Mouse (Mus musculus): ENCODE results near the gene Myo16. TPM values are rescaled to one million over a fixed set of nuclear protein-coding genes. Genes with fewer than 3 reads are reported as not detected.

Gene Myo16
- polyA plus RNA-seq, 1 experiment from 2014 or later, result 3.9 TPM

GRCm38 (mm10) chr8:10490874-10491273 lies 337.2 kb downstream of the Myo16 start:
- no peak overlapping the region for H3K27ac ChIP-seq (replicated peaks)
- no peak overlapping the region for H3K4me3 ChIP-seq
- no peak overlapping the region for H3K4me2 ChIP-seq
- no peaks in the 10 kb centered on the region for H3K27me3 ChIP-seq
- H3K4me1 ChIP-seq (replicated peaks), result peaks cover 7% of the 10 kb centered on the region; the same call in 1 of the 2 replicates
- no peak overlapping the region for H3K9ac ChIP-seq
- 83% methylated on average over 6 of the region's 6 CpGs for WGBS
- ATAC-seq (ENCODE audit: low read depth), result no peak
- no peaks in the 10 kb centered on the region for H3K9me3 ChIP-seq
- no peaks in the 10 kb centered on the region; the same call in 1 of the 2 replicates for H3K36me3 ChIP-seq

GRCm38 (mm10) chr8:10499846-10500245 lies 346.1 kb downstream of the Myo16 start:
- Histone ChIP-seq H3K9me3 (no peaks in the 10 kb centered on the region), H3K36me3 (peaks cover 12% of the 10 kb centered on the region; the same call in 1 of the 2 replicates), H3K4me1 (replicated peaks) (peaks cover 5% of the 10 kb centered on the region), H3K27ac (replicated peaks) (no peak overlapping the region), H3K4me2 (no peak overlapping the region), H3K4me3 (no peak overlapping the region), H3K9ac (no peak overlapping the region), H3K27me3 (no peaks in the 10 kb centered on the region)
- WGBS, result 19% methylated on average over 8 of the region's 8 CpGs
- no peak for ATAC-seq (ENCODE audit: low read depth)

- H3K36me3 ChIP-seq, result peaks cover 12% of the 10 kb centered on the region; the same call in 1 of the 2 replicates
- WGBS, result 85% methylated on average over 6 of the region's 6 CpGs
These were observed 346.8 kb downstream of the Myo16 start for GRCm38 (mm10) chr8:10500465-10500864.

GRCm38 (mm10) chr8:10501750-10502149 lies 348.0 kb downstream of the Myo16 start:
- WGBS, result 96% methylated on average over 3 of the region's 3 CpGs
- 0 out of 2 replicates have a peak, but pooled peaks cover 8% of the 10 kb centered on the region for H3K36me3 ChIP-seq
- no peak overlapping the region for H3K27ac ChIP-seq (replicated peaks)
- ATAC-seq (ENCODE audit: low read depth), result no peak
- H3K4me1 ChIP-seq (replicated peaks), result peaks cover 5% of the 10 kb centered on the region
- H3K9ac ChIP-seq, result no peak overlapping the region
- no peak overlapping the region for H3K4me3 ChIP-seq
- H3K27me3 ChIP-seq, result no peaks in the 10 kb centered on the region
- H3K4me2 ChIP-seq, result no peak overlapping the region
- H3K9me3 ChIP-seq, result no peaks in the 10 kb centered on the region

More at GRCm38 (mm10) chr8:10500465-10500864, 346.8 kb downstream of the Myo16 start:
- H3K27me3 ChIP-seq, result no peaks in the 10 kb centered on the region
- H3K9ac ChIP-seq, result no peak overlapping the region
- H3K4me3 ChIP-seq, result no peak overlapping the region
- no peaks in the 10 kb centered on the region for H3K9me3 ChIP-seq
- no peak overlapping the region for H3K27ac ChIP-seq (replicated peaks)
- H3K4me1 ChIP-seq (replicated peaks), result peaks cover 5% of the 10 kb centered on the region
- no peak overlapping the region for H3K4me2 ChIP-seq
- ATAC-seq (ENCODE audit: low read depth), result no peak

GRCm38 (mm10) chr8:10512105-10512504 lies 358.4 kb downstream of the Myo16 start:
- 77% methylated on average over 3 of the region's 3 CpGs for WGBS
- H3K27ac ChIP-seq (replicated peaks), result no peak overlapping the region
- H3K27me3 ChIP-seq, result no peaks in the 10 kb centered on the region
- H3K36me3 ChIP-seq, result no peaks in the 10 kb centered on the region
- no peaks in the 10 kb centered on the region for H3K9me3 ChIP-seq
- no peak for ATAC-seq (ENCODE audit: low read depth)
- no peaks in the 10 kb centered on the region for H3K4me1 ChIP-seq (replicated peaks)
- H3K4me2 ChIP-seq, result no peak overlapping the region
- H3K4me3 ChIP-seq, result no peak overlapping the region
- no peak overlapping the region for H3K9ac ChIP-seq

GRCm38 (mm10) chr8:10517381-10517780 lies 363.7 kb downstream of the Myo16 start:
- no peaks in the 10 kb centered on the region for H3K4me1 ChIP-seq (replicated peaks)
- H3K9me3 ChIP-seq, result no peaks in the 10 kb centered on the region
- no peak for ATAC-seq (ENCODE audit: low read depth)
- H3K4me2 ChIP-seq, result no peak overlapping the region
- no peaks in the 10 kb centered on the region for H3K36me3 ChIP-seq
- WGBS, result 69% methylated on average over 8 of the region's 8 CpGs
- no peak overlapping the region for H3K9ac ChIP-seq
- H3K27ac ChIP-seq (replicated peaks), result no peak overlapping the region
- H3K4me3 ChIP-seq, result no peak overlapping the region
- no peaks in the 10 kb centered on the region for H3K27me3 ChIP-seq

GRCm38 (mm10) chr8:10519276-10519675 lies 365.6 kb downstream of the Myo16 start:
- Histone ChIP-seq H3K27ac (replicated peaks) (no peak overlapping the region), H3K4me1 (replicated peaks) (no peaks in the 10 kb centered on the region), H3K9me3 (no peaks in the 10 kb centered on the region), H3K9ac (no peak overlapping the region), H3K36me3 (no peaks in the 10 kb centered on the region), H3K27me3 (no peaks in the 10 kb centered on the region), H3K4me2 (no peak overlapping the region), H3K4me3 (no peak overlapping the region)
- ATAC-seq (ENCODE audit: low read depth), result no peak
- WGBS, result 86% methylated on average over 7 of the region's 7 CpGs

GRCm38 (mm10) chr8:10521463-10521862 lies 367.8 kb downstream of the Myo16 start:
- Histone ChIP-seq H3K4me2 (no peak overlapping the region), H3K4me1 (replicated peaks) (peaks cover 10% of the 10 kb centered on the region), H3K36me3 (no peaks in the 10 kb centered on the region), H3K27me3 (no peaks in the 10 kb centered on the region), H3K27ac (replicated peaks) (no peak overlapping the region), H3K9ac (no peak overlapping the region), H3K9me3 (no peaks in the 10 kb centered on the region), H3K4me3 (no peak overlapping the region)
- no peak for ATAC-seq (ENCODE audit: low read depth)
- WGBS, result 86% methylated on average over 4 of the region's 4 CpGs

GRCm38 (mm10) chr8:10525686-10526085 lies 372.0 kb downstream of the Myo16 start:
- H3K9me3 ChIP-seq, result no peaks in the 10 kb centered on the region
- 51% methylated on average over 4 of the region's 4 CpGs for WGBS
- no peak overlapping the region for H3K4me2 ChIP-seq
- H3K27me3 ChIP-seq, result no peaks in the 10 kb centered on the region
- no peak overlapping the region for H3K4me3 ChIP-seq
- peaks cover 12% of the 10 kb centered on the region for H3K4me1 ChIP-seq (replicated peaks)
- H3K9ac ChIP-seq, result no peak overlapping the region
- 0 out of 2 replicates have a peak, but pooled peaks cover 3% of the 10 kb centered on the region for H3K36me3 ChIP-seq
- ATAC-seq (ENCODE audit: low read depth), result no peak
- no peak overlapping the region for H3K27ac ChIP-seq (replicated peaks)

- H3K27ac ChIP-seq (replicated peaks), result no peak overlapping the region
- peaks cover 12% of the 10 kb centered on the region for H3K4me1 ChIP-seq (replicated peaks)
- H3K36me3 ChIP-seq, result 0 out of 2 replicates have a peak, but pooled peaks cover 3% of the 10 kb centered on the region
- no peak overlapping the region for H3K4me2 ChIP-seq
- no peak for ATAC-seq (ENCODE audit: low read depth)
- H3K9ac ChIP-seq, result no peak overlapping the region
- no peaks in the 10 kb centered on the region for H3K27me3 ChIP-seq
- H3K4me3 ChIP-seq, result no peak overlapping the region
- WGBS, result 71% methylated on average over 5 of the region's 5 CpGs
- no peaks in the 10 kb centered on the region for H3K9me3 ChIP-seq
These were observed 372.9 kb downstream of the Myo16 start for GRCm38 (mm10) chr8:10526616-10527015.

- no peak overlapping the region for H3K27ac ChIP-seq (replicated peaks)
- no peak overlapping the region for H3K4me2 ChIP-seq
- 0 out of 2 replicates have a peak, but pooled peaks cover 5% of the 10 kb centered on the region for H3K36me3 ChIP-seq
- WGBS, result 69% methylated on average over 16 of the region's 16 CpGs
- no peak for ATAC-seq (ENCODE audit: low read depth)
- H3K27me3 ChIP-seq, result no peaks in the 10 kb centered on the region
- H3K9ac ChIP-seq, result no peak overlapping the region
- H3K9me3 ChIP-seq, result no peaks in the 10 kb centered on the region
- no peak overlapping the region for H3K4me3 ChIP-seq
- no peaks in the 10 kb centered on the region for H3K4me1 ChIP-seq (replicated peaks)
These were observed 381.0 kb downstream of the Myo16 start for GRCm38 (mm10) chr8:10534619-10535286.

- Histone ChIP-seq H3K4me1 (replicated peaks) (no peaks in the 10 kb centered on the region), H3K27ac (replicated peaks) (no peak overlapping the region), H3K9me3 (no peaks in the 10 kb centered on the region), H3K9ac (no peak overlapping the region), H3K27me3 (no peaks in the 10 kb centered on the region), H3K4me3 (no peak overlapping the region), H3K36me3 (0 out of 2 replicates have a peak, but pooled peaks cover 3% of the 10 kb centered on the region), H3K4me2 (no peak overlapping the region)
- ATAC-seq (ENCODE audit: low read depth), result no peak
- WGBS, result 60% methylated on average over 6 of the region's 6 CpGs
These were observed 384.6 kb downstream of the Myo16 start for GRCm38 (mm10) chr8:10538319-10538718.

GRCm38 (mm10) chr8:10539665-10540064 lies 386.0 kb downstream of the Myo16 start:
- Histone ChIP-seq H3K4me2 (no peak overlapping the region), H3K4me3 (no peak overlapping the region), H3K27ac (replicated peaks) (no peak overlapping the region), H3K4me1 (replicated peaks) (no peaks in the 10 kb centered on the region), H3K9me3 (no peaks in the 10 kb centered on the region; the same call in 1 of the 2 replicates), H3K9ac (no peak overlapping the region), H3K27me3 (no peaks in the 10 kb centered on the region), H3K36me3 (no peaks in the 10 kb centered on the region)
- ATAC-seq (ENCODE audit: low read depth), result no peak
- WGBS, result 81% methylated on average over 4 of the region's 4 CpGs

Measured in neural tube, embryonic 13.5 days (tissue).